ENCODE assay signal across 10 mouse cellular contexts in the genomic region with DNA sequence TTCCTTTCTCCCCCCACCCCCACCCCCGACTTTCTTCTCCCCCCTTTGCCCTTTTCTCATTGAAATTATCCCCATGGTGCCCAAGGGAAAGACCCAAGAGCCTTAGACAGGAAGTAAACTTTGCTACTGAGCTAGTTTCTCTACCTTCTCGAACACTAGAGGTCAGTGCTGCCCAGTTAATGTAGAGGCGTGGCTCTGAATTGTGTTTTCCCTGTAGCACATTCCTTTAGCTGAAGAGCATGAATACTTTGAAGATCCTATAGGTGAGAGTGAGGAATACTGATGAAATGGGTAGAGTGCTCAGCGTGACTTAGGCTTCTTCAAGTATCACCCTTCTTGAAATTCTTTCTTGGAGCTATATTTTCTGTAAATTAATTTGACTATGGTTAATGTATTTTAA. TPM values are rescaled to one million over a fixed set of nuclear protein-coding genes. Genes with fewer than 3 reads are reported as not detected.
DNase-seq lines count a peak whose midpoint lies in the region; ATAC-seq lines count a peak whose summit lies in the region.
"Had no signal": no experiment of that assay in that cellular context is flagged by ENCODE, and none has a peak within 500 bp of the region (broad histone marks: within the 10 kb centered on the region; RNA-seq: fewer than 3 reads in every experiment).

No protein-coding gene starts in this region.

- H3K9me3 ChIP-seq in kidney, embryonic 16.5 days (ENCODE audit: low read length), result no peaks in the 10 kb centered on the region
- H3K9me3 ChIP-seq in hindbrain, embryonic 13.5 days, result no peaks in the 10 kb centered on the region
- no peaks in the 10 kb centered on the region for H3K9me3 ChIP-seq in midbrain, embryonic 10.5 days (replicated peaks)
- H3K9me3 ChIP-seq: heart, embryonic 15.5 days had no signal

- peak; percentile 25 for DNase-seq in kidney, postnatal 10 days
- DNase-seq in brain, embryonic 18.5 days (ENCODE audit: low read depth, low spot score), result peak; percentile 47
- peak; percentile 19 for DNase-seq in midbrain, embryonic 10.5 days (ENCODE audit: low spot score)
- DNase-seq in telencephalon, adult 2 months (ENCODE audit: low read depth, low spot score), result peak; percentile 57
- DNase-seq in gastrocnemius, adult 8-10 months (ENCODE audit: low spot score in 2 of 2), result no peak
- DNase-seq in adipocyte (ENCODE audit: low spot score), result no peak

- H3K36me3 ChIP-seq in kidney, embryonic 16.5 days (ENCODE audit: insufficient read depth, low read length), result no peaks in the 10 kb centered on the region
- no peaks in the 10 kb centered on the region for H3K36me3 ChIP-seq in hindbrain, embryonic 13.5 days
- H3K36me3 ChIP-seq in midbrain, embryonic 10.5 days, result no peaks in the 10 kb centered on the region
- H3K36me3 ChIP-seq: heart, embryonic 15.5 days had no signal

- H3K4me2 ChIP-seq in kidney, embryonic 16.5 days (replicated peaks; ENCODE audit: low read depth, low read length), result no peak overlapping the region
- H3K4me2 ChIP-seq in hindbrain, embryonic 13.5 days, result peak overlapping the region; percentile 62; the same call in 1 of the 2 replicates
- H3K4me2 ChIP-seq: heart, embryonic 15.5 days had no signal

- ATAC-seq in kidney, embryonic 16.5 days (ENCODE audit: low FRiP score, low TSS enrichment), result no peak
- peak; percentile 57; the same call in 1 of the 2 replicates for ATAC-seq in hindbrain, embryonic 13.5 days (ENCODE audit: low FRiP score)

- WGBS in kidney, embryonic 16.5 days, result 13% methylated on average over 4 of the region's 4 CpGs
- 7% methylated on average over 4 of the region's 4 CpGs for WGBS in hindbrain, embryonic 13.5 days
- WGBS in midbrain, embryonic 10.5 days, result 5% methylated on average over 4 of the region's 4 CpGs

- no peak overlapping the region for H3K4me3 ChIP-seq in kidney, embryonic 16.5 days (ENCODE audit: low read length)
- peak overlapping the region; percentile 16; the same call in 1 of the 2 replicates for H3K4me3 ChIP-seq in hindbrain, embryonic 13.5 days
- no peak overlapping the region for H3K4me3 ChIP-seq in midbrain, embryonic 10.5 days
- H3K4me3 ChIP-seq: heart, embryonic 15.5 days; myocyte had no signal

- H3K9ac ChIP-seq in kidney, embryonic 16.5 days (replicated peaks; ENCODE audit: low read length), result no peak overlapping the region
- H3K9ac ChIP-seq in hindbrain, embryonic 13.5 days, result no peak overlapping the region
- H3K9ac ChIP-seq: heart, embryonic 15.5 days had no signal

- H3K27me3 ChIP-seq in kidney, embryonic 16.5 days (ENCODE audit: insufficient read depth, low read length), result no peaks in the 10 kb centered on the region
- H3K27me3 ChIP-seq in hindbrain, embryonic 13.5 days, result no peaks in the 10 kb centered on the region
- H3K27me3 ChIP-seq in midbrain, embryonic 10.5 days (ENCODE audit: low read depth, poor library complexity, severe bottlenecking), result no peaks in the 10 kb centered on the region
- H3K27me3 ChIP-seq: heart, embryonic 15.5 days had no signal

- H3K4me1 ChIP-seq in kidney, embryonic 16.5 days (ENCODE audit: insufficient read depth, low read length), result no peaks in the 10 kb centered on the region
- peaks cover 9% of the 10 kb centered on the region for H3K4me1 ChIP-seq in hindbrain, embryonic 13.5 days (replicated peaks)
- H3K4me1 ChIP-seq in midbrain, embryonic 10.5 days, result peaks cover 5% of the 10 kb centered on the region; the same call in 1 of the 2 replicates
- H3K4me1 ChIP-seq: heart, embryonic 15.5 days had no signal

- no peak overlapping the region for H3K27ac ChIP-seq in kidney, embryonic 16.5 days (ENCODE audit: low read length)
- H3K27ac ChIP-seq in hindbrain, embryonic 13.5 days, result no peak overlapping the region
- H3K27ac ChIP-seq in midbrain, embryonic 10.5 days (replicated peaks), result no peak overlapping the region
- H3K27ac ChIP-seq: heart, embryonic 15.5 days had no signal

RNA-seq across cellular contexts. Expression of a gene that starts 1.6 kb away (rescaled TPM):
- polyA plus RNA-seq in kidney, embryonic 16.5 days (2015; fragmentation: Nextera tagmentation; extraction: Ambion mirVana), result not detected in 2 replicates
- 1.4 and 1.8 TPM in 2 replicates for polyA plus RNA-seq in hindbrain, embryonic 13.5 days (2015; fragmentation: Nextera tagmentation; extraction: Ambion mirVana)
- polyA plus RNA-seq in midbrain, embryonic 10.5 days (2016; fragmentation: Nextera tagmentation; extraction: Ambion mirVana), result 0.11 and 0.12 TPM in 2 replicates
- under 1 TPM in 2 of 4 experiments, not detected in 2; 0.08 to 0.11 TPM for total RNA-seq in gastrocnemius, adult 8-10 months (2022)
- polyA plus RNA-seq: heart, embryonic 15.5 days; myocyte had no signal

Comparison
In these comparisons a context has a peak if more than half of its experiments do, and no peak if none do; other contexts are left out.
1. DNase-seq: peak in kidney, postnatal 10 days (single experiment), brain, embryonic 18.5 days (single experiment), midbrain, embryonic 10.5 days (single experiment) and telencephalon, adult 2 months (single experiment); none in gastrocnemius, adult 8-10 months (0 of 2) and adipocyte (single experiment).